Mouse (Mus musculus) hindbrain, embryonic 14.5 days (tissue): ENCODE results near the gene Dpf3. TPM values are rescaled to one million over a fixed set of nuclear protein-coding genes. Genes with fewer than 3 reads are reported as not detected.

Experiments
- ATAC-seq: fragments of 200-750 bp; cut with Nextera tagmentation; 2 replicates; pipeline ENCODE4 v1.8.0; 2017; ENCODE audit warnings: moderate number of reproducible peaks, mild to moderate bottlenecking, moderate TSS enrichment, moderate library complexity; ENCODE audit not compliant: low FRiP score
- DNase-seq: peaks from one replicate; pipeline ENCODE4 v3.0.0-alpha.2; 2015; ENCODE audit warnings: low spot score
- H3K27ac ChIP-seq: fragments of 300-500 bp; sonication (generic); 2 replicates; pipeline ENCODE4 v1.5.1; 2014; ENCODE audit warnings: mild to moderate bottlenecking, moderate library complexity
- H3K27me3 ChIP-seq: fragments of 300-500 bp; sonication (generic); 2 replicates; pipeline ENCODE4 v1.6.1; 2014; ENCODE audit warnings: mild to moderate bottlenecking, low read length, mixed read lengths; ENCODE audit not compliant: control insufficient read depth, insufficient read depth
- H3K36me3 ChIP-seq: fragments of 300-500 bp; sonication (generic); replicated peaks from 2 replicates; pipeline ENCODE4 v1.6.1; 2014; ENCODE audit not compliant: control insufficient read depth, insufficient read depth
- H3K4me1 ChIP-seq: fragments of 300-500 bp; sonication (generic); replicated peaks from 2 replicates; pipeline ENCODE4 v1.6.1; 2014; ENCODE audit warnings: antibody characterized with exemption, low read length, mixed read lengths; ENCODE audit not compliant: control insufficient read depth, insufficient read depth
- H3K4me2 ChIP-seq: fragments of 300-500 bp; sonication (generic); replicated peaks from 2 replicates; pipeline ENCODE4 v1.6.1; 2014; ENCODE audit warnings: mild to moderate bottlenecking, moderate library complexity
- H3K4me3 ChIP-seq: fragments of 300-500 bp; sonication (generic); replicated peaks from 2 replicates; pipeline ENCODE4 v1.5.1; 2014; ENCODE audit warnings: mild to moderate bottlenecking, low read length
- H3K9ac ChIP-seq: fragments of 300-500 bp; sonication (generic); 2 replicates; pipeline ENCODE4 v1.6.1; 2014
- H3K9me3 ChIP-seq: fragments of 300-500 bp; sonication (generic); 2 replicates; pipeline ENCODE4 v1.6.1; 2016; ENCODE audit warnings: low read length; ENCODE audit not compliant: control insufficient read depth
- WGBS: fragments of 180-500 bp; shearing (Covaris S2); extraction: QIAGEN DNeasy Blood & Tissue Kit; methylation state at CpG from one replicate; pipeline ENCODE4 v1.1.7; 2014; 5-methylcytosine and 5-hydroxymethylcytosine counted together
- polyA plus RNA-seq: library from polyadenylated mRNA; unstranded; fragments of >200 nt; fragmentation: Nextera tagmentation; extraction: Ambion mirVana; gene quantifications from 2 replicates; pipeline ENCODE4 v1.2.1, GENCODE M21; 2014

The Dpf3 gene
- polyA plus RNA-seq, 1 experiment from 2014 or later: 23.9 TPM

DNA sequence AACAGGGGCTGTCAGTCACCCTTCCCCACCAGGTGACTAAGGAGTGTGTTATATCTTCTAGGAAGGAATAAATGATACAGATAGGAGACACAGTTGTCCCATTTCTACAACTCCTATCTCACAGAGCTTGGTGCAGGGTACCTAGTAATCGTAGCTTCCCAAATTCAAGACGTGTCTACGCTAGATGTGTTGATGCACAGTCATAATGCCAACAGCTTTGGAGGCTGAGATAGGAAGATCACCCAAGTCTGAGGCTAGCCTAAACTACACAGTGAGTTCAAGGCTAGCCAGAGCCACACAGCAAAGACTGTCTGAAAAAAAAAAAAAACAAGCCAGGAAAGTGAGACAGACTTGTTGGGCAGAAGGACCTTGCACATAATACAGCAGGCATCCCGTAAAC lies 54.1 kb downstream of the Dpf3 start:
- ATAC-seq (no peak), DNase-seq (no peak)
- Histone ChIP-seq H3K9me3 (no peaks in the 10 kb centered on the region), H3K36me3 (no peaks in the 10 kb centered on the region), H3K27me3 (no peaks in the 10 kb centered on the region), H3K4me2 (no peak overlapping the region), H3K27ac (no peak overlapping the region), H3K4me1 (no peaks in the 10 kb centered on the region), H3K9ac (no peak overlapping the region), H3K4me3 (no peak overlapping the region)
- 92% methylated on average over 4 of the region's 4 CpGs for WGBS

DNA sequence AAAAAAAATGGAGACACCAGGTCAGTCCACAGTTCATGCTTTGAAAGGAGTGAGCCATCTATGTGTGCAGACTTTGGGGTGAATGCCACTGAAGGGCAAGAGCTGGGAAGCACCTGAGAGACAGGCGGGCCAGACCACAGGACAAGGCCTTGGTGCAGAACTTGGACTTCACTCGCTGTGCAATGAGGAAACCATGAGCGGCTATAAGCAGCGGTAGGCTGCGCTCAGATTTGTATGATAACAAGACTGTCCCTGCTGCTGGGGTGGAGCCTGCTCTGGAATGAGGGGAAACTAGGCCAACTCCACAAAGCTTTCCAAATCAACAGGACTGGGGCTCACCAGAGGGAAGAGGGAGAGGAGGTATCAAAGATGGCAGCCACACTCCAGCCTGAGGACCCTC lies 57.3 kb downstream of the Dpf3 start:
- DNase-seq: no peak
- Histone ChIP-seq H3K4me3 (no peak overlapping the region), H3K9me3 (no peaks in the 10 kb centered on the region), H3K27me3 (no peaks in the 10 kb centered on the region), H3K36me3 (no peaks in the 10 kb centered on the region), H3K4me1 (no peaks in the 10 kb centered on the region; the same call in 1 of the 2 replicates), H3K9ac (no peak overlapping the region), H3K27ac (no peak overlapping the region), H3K4me2 (no peak overlapping the region)
- WGBS: over 99% methylated on average over 5 of the region's 5 CpGs
- no peak for ATAC-seq

DNA sequence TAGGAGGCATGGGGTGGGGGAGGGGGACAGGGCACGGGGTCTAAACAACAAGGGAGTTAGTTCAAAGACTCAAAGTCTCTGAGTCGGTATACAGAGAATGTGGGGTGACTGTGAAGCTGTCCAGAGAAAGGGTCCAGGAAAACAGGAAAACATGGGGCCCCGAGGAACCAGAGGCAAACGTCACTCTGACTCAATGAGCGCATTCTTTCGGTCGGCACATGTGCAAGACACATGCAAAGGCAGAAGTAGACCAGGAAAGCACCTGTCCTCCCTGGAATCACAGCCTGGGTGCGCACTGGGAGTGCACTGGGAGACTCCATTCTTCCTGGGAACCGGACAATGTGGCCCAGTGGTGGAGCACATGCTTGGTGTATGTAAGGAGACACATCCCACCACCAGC lies 59.5 kb downstream of the Dpf3 start:
- Histone ChIP-seq H3K27me3 (no peaks in the 10 kb centered on the region), H3K9ac (no peak overlapping the region), H3K4me1 (no peaks in the 10 kb centered on the region; the same call in 1 of the 2 replicates), H3K4me2 (no peak overlapping the region), H3K9me3 (no peaks in the 10 kb centered on the region), H3K27ac (no peak overlapping the region), H3K36me3 (no peaks in the 10 kb centered on the region), H3K4me3 (no peak overlapping the region)
- WGBS: 57% methylated on average over 9 of the region's 9 CpGs
- ATAC-seq (no peak), DNase-seq (no peak)

DNA sequence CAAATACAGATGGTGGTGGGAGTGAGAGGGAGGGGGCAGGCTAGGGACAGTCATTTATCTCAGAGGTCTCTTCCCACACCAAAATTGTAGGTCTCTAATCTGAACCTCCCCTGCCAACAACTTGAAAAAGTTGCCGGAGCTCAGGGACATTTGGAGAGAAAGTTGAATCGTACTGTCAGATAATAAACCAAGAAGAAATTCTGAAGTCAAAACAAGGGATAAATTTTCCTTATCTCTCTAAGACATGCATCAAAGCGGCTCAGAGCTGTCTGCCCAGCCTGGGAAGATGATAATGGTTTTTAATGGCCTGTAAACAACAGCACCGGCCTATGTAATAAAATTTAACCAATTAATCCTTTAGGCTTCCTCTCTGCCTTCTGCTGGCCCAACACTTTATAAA lies 59.9 kb downstream of the Dpf3 start:
- Histone ChIP-seq H3K27ac (no peak overlapping the region), H3K9me3 (no peaks in the 10 kb centered on the region), H3K27me3 (no peaks in the 10 kb centered on the region), H3K4me2 (no peak overlapping the region), H3K4me1 (no peaks in the 10 kb centered on the region; the same call in 1 of the 2 replicates), H3K4me3 (no peak overlapping the region), H3K9ac (no peak overlapping the region), H3K36me3 (no peaks in the 10 kb centered on the region)
- no peak for ATAC-seq
- WGBS: 64% methylated on average over 4 of the region's 4 CpGs
- no peak for DNase-seq

DNA sequence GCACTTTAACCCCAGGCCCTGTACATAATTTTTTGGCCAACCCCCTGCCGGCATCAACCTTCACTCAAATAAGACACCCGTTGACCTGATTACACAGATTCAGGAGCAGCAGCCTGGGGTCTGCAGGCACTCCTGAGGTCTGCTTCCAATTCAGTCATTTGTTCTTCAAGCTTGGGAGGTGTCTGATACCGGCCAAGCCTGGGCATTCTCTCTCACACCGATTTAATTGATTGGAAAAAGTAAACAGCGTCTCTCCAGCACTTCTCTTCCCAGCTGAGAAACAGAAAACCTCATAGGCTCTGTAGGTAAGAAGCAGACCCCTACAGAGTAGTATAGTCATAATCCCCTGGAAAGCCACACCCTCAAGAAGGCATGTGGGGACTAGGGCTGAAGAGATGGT lies 61.2 kb downstream of the Dpf3 start:
- ATAC-seq (no peak), DNase-seq (no peak)
- no peaks in the 10 kb centered on the region for H3K36me3 ChIP-seq
- no peaks in the 10 kb centered on the region; the same call in 1 of the 2 replicates for H3K4me1 ChIP-seq
- no peaks in the 10 kb centered on the region for H3K27me3 ChIP-seq
- no peak overlapping the region for H3K9ac ChIP-seq
- H3K4me3 ChIP-seq: no peak overlapping the region
- H3K4me2 ChIP-seq: no peak overlapping the region
- H3K27ac ChIP-seq: no peak overlapping the region
- 65% methylated on average over 5 of the region's 5 CpGs for WGBS
- no peaks in the 10 kb centered on the region for H3K9me3 ChIP-seq

- DNase-seq (no peak), ATAC-seq (no peak)
- no peaks in the 10 kb centered on the region for H3K27me3 ChIP-seq
- H3K4me3 ChIP-seq: no peak overlapping the region
- no peak overlapping the region for H3K9ac ChIP-seq
- H3K27ac ChIP-seq: no peak overlapping the region
- H3K4me2 ChIP-seq: no peak overlapping the region
- H3K4me1 ChIP-seq: no peaks in the 10 kb centered on the region; the same call in 1 of the 2 replicates
- no peaks in the 10 kb centered on the region for H3K36me3 ChIP-seq
- 69% methylated on average over 7 of the region's 7 CpGs for WGBS
- no peaks in the 10 kb centered on the region for H3K9me3 ChIP-seq
Observed at GRCm38 (mm10) chr12:83425736-83426135, 61.8 kb downstream of the Dpf3 start.

DNA sequence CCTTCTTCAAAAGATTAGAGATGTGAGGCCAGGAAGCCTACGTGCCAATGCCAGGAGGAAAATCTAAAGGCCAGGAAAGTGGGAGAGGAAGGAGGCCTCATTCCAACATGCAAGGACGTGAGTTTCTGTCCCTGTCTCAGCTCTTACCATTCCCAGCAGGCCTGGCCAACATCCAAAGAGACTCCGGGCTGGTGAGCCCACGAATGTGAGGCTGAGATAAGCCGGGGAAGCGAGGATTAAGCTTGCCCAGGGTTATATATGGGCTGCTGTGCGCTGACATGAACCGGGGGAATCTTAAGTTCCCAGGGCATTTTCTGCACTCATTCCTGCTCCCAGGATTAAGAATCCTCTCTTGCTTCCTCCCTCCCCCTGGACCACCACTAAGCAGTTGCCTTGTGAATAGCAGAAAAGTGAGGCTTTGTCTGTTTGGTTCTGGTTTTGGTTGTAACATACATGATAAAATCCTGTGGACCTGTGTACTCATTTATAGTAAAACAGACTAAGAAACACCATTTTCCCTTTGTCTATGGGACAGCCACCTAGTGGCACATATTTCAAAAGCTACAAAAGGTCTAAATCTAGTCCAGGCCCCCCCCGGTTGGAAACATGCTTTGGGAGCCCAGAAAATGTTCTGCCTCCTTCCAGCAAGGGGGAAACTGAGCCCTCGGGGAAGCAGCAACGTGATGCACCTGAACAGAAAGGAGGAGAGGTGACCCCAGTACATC lies 62.6 kb downstream of the Dpf3 start:
- Histone ChIP-seq H3K4me1 (no peaks in the 10 kb centered on the region; the same call in 1 of the 2 replicates), H3K4me3 (no peak overlapping the region), H3K4me2 (no peak overlapping the region), H3K27ac (no peak overlapping the region), H3K9me3 (no peaks in the 10 kb centered on the region), H3K36me3 (no peaks in the 10 kb centered on the region), H3K9ac (no peak overlapping the region), H3K27me3 (no peaks in the 10 kb centered on the region)
- ATAC-seq (no peak), DNase-seq (peak; percentile 33)
- WGBS: 60% methylated on average over 11 of the region's 11 CpGs

DNA sequence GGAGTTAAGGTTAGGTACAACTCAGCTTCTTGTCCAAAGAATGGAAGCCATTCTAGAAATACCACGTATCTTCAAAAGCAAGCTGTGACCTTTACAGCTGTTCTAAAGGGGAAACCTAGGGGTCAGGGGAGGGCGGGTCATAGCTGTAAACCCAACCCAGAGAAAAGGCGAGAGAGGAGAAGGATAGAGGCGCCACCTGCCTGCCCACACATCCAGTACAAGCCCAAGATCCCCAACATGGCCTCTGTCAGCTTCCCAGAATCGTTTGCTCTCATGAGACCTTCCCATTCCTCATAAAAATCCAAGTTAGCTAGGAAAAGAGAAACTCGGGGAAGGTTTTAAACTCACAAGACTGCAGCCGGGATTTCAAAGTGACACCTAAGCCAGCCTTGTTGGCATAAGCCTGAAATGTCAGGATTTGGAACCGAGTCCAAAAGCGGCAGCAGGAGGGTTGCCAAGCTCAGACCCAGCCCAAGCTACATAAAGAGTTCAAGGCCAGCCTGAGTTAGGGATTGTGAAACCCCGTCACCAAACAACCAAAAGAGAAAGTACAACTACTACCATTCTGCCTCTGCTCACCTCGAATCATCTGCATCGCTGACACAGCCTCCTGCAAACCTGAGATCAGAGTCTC lies 63.3 kb downstream of the Dpf3 start:
- Histone ChIP-seq H3K27me3 (no peaks in the 10 kb centered on the region), H3K4me3 (no peak overlapping the region), H3K9me3 (no peaks in the 10 kb centered on the region), H3K4me2 (no peak overlapping the region), H3K36me3 (no peaks in the 10 kb centered on the region), H3K9ac (no peak overlapping the region), H3K27ac (no peak overlapping the region), H3K4me1 (no peaks in the 10 kb centered on the region; the same call in 1 of the 2 replicates)
- no peak for DNase-seq
- ATAC-seq: no peak
- WGBS: 84% methylated on average over 12 of the region's 12 CpGs

DNA sequence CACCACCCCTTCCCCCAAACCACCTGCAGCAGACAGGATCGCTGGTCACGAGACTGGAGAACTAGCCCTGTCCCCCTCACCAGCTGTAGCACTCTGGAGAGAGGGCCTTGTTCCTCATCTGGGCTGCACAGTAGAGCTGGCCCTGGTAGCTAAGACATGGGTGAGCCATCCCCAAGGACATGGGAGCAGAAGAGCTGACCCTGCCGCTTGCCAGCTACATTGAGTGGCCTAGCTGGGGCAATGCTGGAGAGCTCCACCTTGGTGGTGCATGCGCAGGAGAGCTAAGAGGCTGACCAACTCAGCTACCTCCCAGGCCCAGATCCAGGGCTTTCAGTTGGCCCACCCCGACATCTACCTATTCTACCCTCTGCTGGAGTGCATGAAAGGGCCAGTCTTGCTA lies 67.2 kb downstream of the Dpf3 start:
- H3K9ac ChIP-seq: no peak overlapping the region
- H3K36me3 ChIP-seq: no peaks in the 10 kb centered on the region
- no peaks in the 10 kb centered on the region for H3K9me3 ChIP-seq
- no peak overlapping the region for H3K27ac ChIP-seq
- ATAC-seq (no peak), DNase-seq (no peak)
- no peaks in the 10 kb centered on the region for H3K27me3 ChIP-seq
- H3K4me2 ChIP-seq: no peak overlapping the region
- WGBS: 92% methylated on average over 5 of the region's 5 CpGs
- H3K4me3 ChIP-seq: no peak overlapping the region
- no peaks in the 10 kb centered on the region for H3K4me1 ChIP-seq
